Mouse (Mus musculus) lung, adult 2 months (tissue): ENCODE measurements at regions not wholly inside any gene's neighbourhood (a gene's known extent, or its start where the extent isn't known, plus 50 kb on each side); places are given as distances from the start of the nearest gene placed in this dataset.

Experiments
- CTCF ChIP-seq: fragments of 200-500 bp; IDR thresholded peaks from 2 replicates; pipeline ENCODE4 v1.5.1; 2011; ENCODE audit warnings: mild to moderate bottlenecking, low read length, control low read depth; ENCODE audit not compliant: insufficient read depth
- POLR2A ChIP-seq: fragments of 200-500 bp; IDR thresholded peaks from 2 replicates; pipeline ENCODE4 v1.6.1; 2011; ENCODE audit warnings: low read depth, mild to moderate bottlenecking, control low read depth, low read length, borderline replicate concordance; ENCODE audit errors: extremely low read depth

GRCm38 (mm10) chr15:40037266-40037665, 96.9 kb upstream of the 9330182O14Rik start:
- TF ChIP-seq CTCF (no peak), POLR2A (no peak)
